Mouse (Mus musculus) ES-Bruce4 (cell line): Measurements from ENCODE around the gene Eya2. TPM values are rescaled to one million over a fixed set of nuclear protein-coding genes. Genes with fewer than 3 reads are reported as not detected.
"Not testable (repeated sequence)": the region's sequence is repeated elsewhere in the genome, so short reads cannot be mapped to it uniquely, and the experiment has no call there.

Experiments used
- H3K27ac ChIP-seq: 2 replicates; pipeline ENCODE4 v1.5.1; 2012; ENCODE audit warnings: low read length, inconsistent platforms; ENCODE audit not compliant: insufficient read depth
- H3K27me3 ChIP-seq: 2 replicates; pipeline ENCODE4 v1.6.1; 2012; ENCODE audit warnings: mild to moderate bottlenecking, low read length, inconsistent platforms; ENCODE audit not compliant: control insufficient read depth, poor library complexity, insufficient read depth, severe bottlenecking
- H3K36me3 ChIP-seq: 2 replicates; pipeline ENCODE4 v1.6.1; 2012; ENCODE audit warnings: inconsistent platforms, mild to moderate bottlenecking, low read length, moderate library complexity; ENCODE audit not compliant: control insufficient read depth, poor library complexity, insufficient read depth, severe bottlenecking
- H3K4me1 ChIP-seq: one replicate; pipeline ENCODE4 v1.8.1; 2011; ENCODE audit warnings: low read length; ENCODE audit not compliant: control insufficient read depth, insufficient read depth
- H3K4me3 ChIP-seq: 2 replicates; pipeline ENCODE4 v1.5.1; 2011; ENCODE audit warnings: low read depth, mild to moderate bottlenecking, low read length
- H3K9ac ChIP-seq: 2 replicates; pipeline ENCODE4 v1.6.1; 2012; ENCODE audit warnings: low read depth, mild to moderate bottlenecking, inconsistent platforms; ENCODE audit not compliant: poor library complexity, severe bottlenecking
- H3K9me3 ChIP-seq: replicated peaks from 2 replicates; pipeline ENCODE4 v1.6.1; 2012; ENCODE audit warnings: mild to moderate bottlenecking, low read length, inconsistent platforms; ENCODE audit not compliant: control insufficient read depth, poor library complexity, insufficient read depth, severe bottlenecking
- CTCF ChIP-seq: IDR thresholded peaks from one replicate; pipeline ENCODE4 v1.8.1; 2011; ENCODE audit warnings: low read depth, low read length
- EP300 ChIP-seq: IDR thresholded peaks from 2 replicates; pipeline ENCODE4 v1.6.1; 2011; ENCODE audit warnings: low read depth, low read length; ENCODE audit not compliant: insufficient read depth
- POLR2A ChIP-seq: IDR thresholded peaks from one replicate; pipeline ENCODE4 v1.8.1; 2011; ENCODE audit warnings: low read length; ENCODE audit not compliant: insufficient read depth
- polyA plus RNA-seq: library from polyadenylated mRNA; stranded (reverse); fragments of >200 nt; gene quantifications from 2 replicates; pipeline ENCODE4 v1.2.4, GENCODE M21; 2011; ENCODE audit warnings: low read depth; ENCODE audit not compliant: missing spikeins, insufficient read depth, insufficient read length

Eya2 gene
- 1.3 and 3.2 TPM in 2 replicates for polyA plus RNA-seq

DNA sequence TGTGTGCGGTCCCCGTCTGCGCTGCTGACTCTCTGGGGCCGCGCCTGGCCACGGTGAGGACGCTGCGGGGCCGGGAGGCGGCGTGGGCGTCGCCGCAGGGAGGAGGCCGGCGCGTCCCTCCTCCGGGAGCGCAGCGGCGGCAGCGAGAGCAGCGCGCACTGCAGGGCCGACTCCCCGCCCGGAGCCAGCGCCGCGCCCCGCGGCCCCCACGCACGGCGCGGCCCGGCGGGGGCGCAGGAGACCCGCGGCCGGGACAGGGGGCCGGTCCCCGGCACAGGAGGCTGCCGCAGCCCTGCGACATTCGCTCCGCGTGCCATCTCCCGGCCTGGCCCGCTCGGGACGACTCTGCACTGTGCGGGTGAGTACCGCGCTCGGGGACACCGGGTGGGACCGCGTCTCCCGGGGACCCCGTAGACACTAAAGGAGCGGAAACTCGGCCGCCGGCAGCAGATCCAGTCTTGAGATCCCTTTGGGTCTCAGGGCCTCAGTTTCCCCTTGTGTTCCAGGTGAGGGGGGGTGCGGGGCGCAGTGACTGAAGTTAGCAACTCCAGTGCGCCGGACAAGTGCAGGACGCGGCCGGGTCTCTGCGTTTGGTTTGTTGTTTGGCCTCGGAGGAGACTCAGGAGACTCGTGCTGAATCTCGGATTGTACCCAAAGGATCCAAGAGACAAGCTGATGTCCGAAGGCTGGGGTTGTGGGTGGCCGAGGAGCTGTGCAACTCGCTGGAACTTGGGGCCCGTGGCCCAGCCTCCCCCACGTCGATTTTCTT is at the start of gene Eya2:
Eya2 (plus strand) TSS at position 126 of the 769 bp plus-strand sequence.
- peak within 1 kb of the TSS; percentile 46 for H3K4me3 ChIP-seq
- H3K9ac ChIP-seq = peak within 1 kb of the TSS; percentile 76
- H3K4me1 ChIP-seq = no peaks in the 10 kb centered on the region
- H3K27me3 ChIP-seq = peaks cover 4% of the 10 kb centered on the region
- no peak for TF ChIP-seq POLR2A
- TF ChIP-seq CTCF = no peak
- no peak for TF ChIP-seq EP300
- no peak within 1 kb of the TSS for H3K27ac ChIP-seq
- no peaks in the 10 kb centered on the region for H3K9me3 ChIP-seq
- no peaks in the 10 kb centered on the region for H3K36me3 ChIP-seq

DNA sequence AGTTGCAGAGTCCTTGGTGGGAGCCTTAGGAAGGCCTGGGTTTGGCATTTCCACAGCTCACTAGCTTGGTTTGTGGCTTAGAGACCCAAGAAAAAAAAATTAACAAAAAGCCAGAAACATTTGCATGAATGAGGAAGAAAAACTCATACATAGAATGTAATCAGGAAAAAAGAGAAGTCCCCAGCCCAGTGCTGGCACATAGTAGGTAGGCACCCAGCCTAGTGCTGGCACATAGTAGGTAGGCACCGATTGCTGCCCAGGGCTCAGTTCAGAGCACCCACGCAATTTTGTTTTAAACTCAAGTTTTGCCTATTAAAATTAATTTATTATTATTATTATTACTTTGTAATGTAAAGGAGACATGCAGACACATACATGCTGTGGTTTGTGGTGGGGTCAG is 49.1 kb upstream of the Eya2 start:
- Histone ChIP-seq H3K4me3 (no peak overlapping the region), H3K9me3 (no peaks in the 10 kb centered on the region), H3K36me3 (no peaks in the 10 kb centered on the region), H3K27me3 (no peaks in the 10 kb centered on the region; the same call in 1 of the 2 replicates), H3K4me1 (no peaks in the 10 kb centered on the region), H3K9ac (no peak overlapping the region), H3K27ac (no peak overlapping the region)
- no peak for TF ChIP-seq EP300
- no peak for TF ChIP-seq CTCF
- TF ChIP-seq POLR2A = no peak

- H3K9ac ChIP-seq = no peak overlapping the region
- no peak overlapping the region for H3K27ac ChIP-seq
- H3K4me3 ChIP-seq = no peak overlapping the region
- no peak for TF ChIP-seq CTCF
- no peak for TF ChIP-seq POLR2A
- no peak for TF ChIP-seq EP300
- no peaks in the 10 kb centered on the region for H3K9me3 ChIP-seq
- no peaks in the 10 kb centered on the region for H3K27me3 ChIP-seq
- H3K4me1 ChIP-seq = no peaks in the 10 kb centered on the region
- H3K36me3 ChIP-seq = no peaks in the 10 kb centered on the region
These were observed 48.5 kb upstream of the Eya2 start for GRCm38 (mm10) chr2:165546341-165546740.

GRCm38 (mm10) chr2:165547410-165547809 is 47.4 kb upstream of the Eya2 start:
- H3K4me3 ChIP-seq = peak overlapping the region; percentile 53
- no peaks in the 10 kb centered on the region for H3K27me3 ChIP-seq
- H3K36me3 ChIP-seq = no peaks in the 10 kb centered on the region
- H3K9me3 ChIP-seq = no peaks in the 10 kb centered on the region
- H3K4me1 ChIP-seq = no peaks in the 10 kb centered on the region
- TF ChIP-seq CTCF (no peak), POLR2A (no peak), EP300 (no peak)
- no peak overlapping the region for H3K27ac ChIP-seq
- H3K9ac ChIP-seq = no peak overlapping the region

DNA sequence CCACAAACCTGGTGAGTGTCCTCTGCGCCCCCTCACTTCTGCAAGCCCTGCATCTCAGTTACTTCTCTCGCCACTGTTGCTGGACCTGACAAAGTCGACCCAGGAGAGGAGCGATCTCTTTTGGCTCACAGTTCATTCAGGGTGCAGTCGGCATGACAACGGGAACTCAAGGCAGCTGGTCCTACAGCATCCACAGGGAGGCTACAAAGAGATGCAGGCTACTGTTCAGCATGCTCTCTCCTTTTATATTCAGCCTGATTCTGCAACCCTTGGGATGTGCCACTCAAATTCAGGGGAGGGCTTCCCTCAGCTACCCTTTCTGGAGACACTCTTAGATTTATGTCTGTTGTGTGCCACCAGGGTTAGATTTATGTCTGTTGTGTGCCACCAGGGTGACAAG is 46.2 kb upstream of the Eya2 start:
- H3K4me1 ChIP-seq = no peaks in the 10 kb centered on the region

DNA sequence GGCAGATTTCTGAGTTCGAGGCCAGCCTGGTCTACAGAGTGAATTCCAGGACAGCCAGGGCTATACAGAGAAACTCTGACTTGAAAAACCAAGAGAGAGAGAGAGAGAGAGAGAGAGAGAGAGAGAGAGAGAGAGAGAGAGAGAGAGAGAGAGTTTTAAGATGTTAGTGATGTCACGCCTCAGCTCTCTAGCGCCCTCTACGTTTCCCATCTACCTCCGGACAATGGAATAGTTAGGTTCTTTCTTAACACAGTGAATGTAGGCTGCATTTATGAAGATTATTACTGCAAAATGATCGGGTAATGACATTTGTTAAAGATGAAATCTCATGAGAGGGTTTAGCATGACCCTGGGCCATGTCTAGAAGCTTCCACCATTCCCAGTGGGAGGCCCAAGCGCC is 44.4 kb upstream of the Eya2 start:
- not testable (repeated sequence) for H3K9me3 ChIP-seq, H3K36me3 ChIP-seq, H3K27me3 ChIP-seq, H3K9ac ChIP-seq, H3K27ac ChIP-seq, H3K4me3 ChIP-seq, H3K4me1 ChIP-seq

More for the DNA sequence above, 46.2 kb upstream of the Eya2 start:
- no peak overlapping the region for H3K4me3 ChIP-seq
- no peaks in the 10 kb centered on the region for H3K27me3 ChIP-seq
- H3K36me3 ChIP-seq = no peaks in the 10 kb centered on the region
- H3K9ac ChIP-seq = no peak overlapping the region
- H3K9me3 ChIP-seq = no peaks in the 10 kb centered on the region
- H3K27ac ChIP-seq = no peak overlapping the region
- no peak for TF ChIP-seq EP300
- TF ChIP-seq CTCF = no peak
- no peak for TF ChIP-seq POLR2A
